Mouse (Mus musculus) frontal cortex, adult (tissue): ENCODE results near the gene Ereg.

Source experiments
- ATAC-seq: cut with Nextera tagmentation; 2 replicates; pipeline ENCODE4 v1.9.2; 2017; ENCODE audit warnings: mild to moderate bottlenecking, moderate library complexity, mixed read lengths; ENCODE audit not compliant: low TSS enrichment

Gene Ereg

GRCm38 (mm10) chr5:91110023-91110670, 35.7 kb downstream of the Ereg start:
- no peak for ATAC-seq

GRCm38 (mm10) chr5:91111019-91111418, 36.6 kb downstream of the Ereg start:
- no peak for ATAC-seq

- ATAC-seq, result no peak
Observed at GRCm38 (mm10) chr5:91113967-91114366, 39.5 kb downstream of the Ereg start.

DNA sequence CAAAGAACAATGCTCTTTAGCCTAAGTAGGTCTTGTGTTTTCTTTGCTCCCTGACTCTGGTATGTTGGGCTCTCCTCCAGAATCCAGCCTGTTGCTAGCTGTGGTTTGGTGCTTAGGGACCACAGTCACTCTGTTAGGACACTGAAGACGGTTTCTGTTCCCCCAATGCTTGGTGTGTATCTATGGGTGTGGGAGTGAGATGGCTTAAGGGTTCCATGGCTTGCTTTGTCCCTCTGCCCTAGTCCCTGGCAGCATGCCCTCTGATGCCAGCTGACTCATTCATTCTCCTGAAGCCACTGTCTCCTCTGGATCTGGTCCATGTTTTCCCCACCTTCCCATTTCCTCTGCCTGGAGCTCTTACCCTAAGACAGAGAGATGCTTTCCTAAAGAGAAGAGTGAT, 40.2 kb downstream of the Ereg start:
- no peak for ATAC-seq

DNA sequence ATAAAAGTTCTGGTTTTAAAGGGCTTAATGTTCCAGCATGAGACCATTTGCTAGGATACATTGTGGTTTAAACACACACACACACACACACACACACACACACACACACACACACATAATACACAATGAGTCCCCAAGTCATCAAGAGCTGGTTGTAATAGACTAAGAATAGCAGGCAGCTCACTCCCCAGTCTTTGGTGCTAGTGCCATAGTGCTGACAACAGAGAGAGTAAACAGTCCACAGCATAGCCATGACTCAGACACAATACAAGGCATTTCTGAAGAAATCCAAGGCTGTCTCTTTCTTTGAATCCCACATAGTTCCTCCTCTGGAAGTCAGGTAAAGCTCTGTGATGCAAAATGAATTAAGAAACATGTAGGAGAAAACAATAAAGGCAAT, 44.2 kb downstream of the Ereg start:
- no peak for ATAC-seq

DNA sequence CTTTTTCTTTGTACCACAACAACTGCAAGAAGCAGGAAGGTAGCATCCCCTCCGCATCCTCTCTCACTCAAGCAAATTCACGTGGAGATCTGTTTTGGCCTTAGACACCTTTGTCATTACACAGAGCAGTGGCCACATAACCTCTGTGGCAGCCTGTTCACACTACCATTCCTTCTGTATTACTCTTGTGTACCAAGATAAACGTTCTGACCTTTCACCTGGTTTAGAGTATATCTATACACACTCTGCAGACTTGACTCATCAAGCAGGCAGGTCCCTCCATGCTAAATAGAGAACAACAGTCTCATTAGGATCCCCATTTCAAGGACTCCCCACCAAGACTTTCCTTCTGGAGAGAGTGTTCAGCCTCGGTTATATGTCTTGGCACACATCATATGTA, 49.0 kb downstream of the Ereg start:
- ATAC-seq, result no peak

- no peak for ATAC-seq
Observed at GRCm38 (mm10) chr5:91124140-91124539, 49.7 kb downstream of the Ereg start.

DNA sequence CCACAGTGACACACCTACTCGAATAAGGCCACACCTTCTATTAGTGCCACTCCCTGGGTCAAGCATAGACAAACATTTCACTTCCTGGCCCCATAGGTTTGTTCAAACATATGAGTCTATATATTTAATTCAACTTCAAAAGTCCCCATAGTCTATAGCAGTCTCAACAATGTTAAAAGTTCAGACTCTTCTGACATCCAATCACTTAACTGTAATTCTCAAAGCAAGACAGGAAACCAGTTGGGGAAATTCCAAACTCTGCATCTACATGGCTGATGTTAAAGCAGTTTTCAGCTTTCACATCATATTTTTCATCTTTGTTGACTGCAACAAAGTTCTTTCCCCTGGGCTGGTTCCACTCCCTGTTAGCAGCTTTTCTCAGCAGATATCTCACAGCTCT, 52.2 kb downstream of the Ereg start:
- no peak for ATAC-seq

GRCm38 (mm10) chr5:91134961-91135360, 60.5 kb downstream of the Ereg start:
- no peak for ATAC-seq

- no peak for ATAC-seq
Observed at GRCm38 (mm10) chr5:91138970-91139369, 64.5 kb downstream of the Ereg start.

- ATAC-seq, result peak; percentile 99
Observed at GRCm38 (mm10) chr5:91139446-91139873, 65.0 kb downstream of the Ereg start, which contains the start of gene Areg. Gene Areg, plus strand, starts transcription at chr5:91139599.

GRCm38 (mm10) chr5:91140896-91141448, 66.5 kb downstream of the Ereg start:
- ATAC-seq, result no peak
